Mouse (Mus musculus): ENCODE data around the gene Dcaf5.

GRCm38 (mm10) chr12:80304518-80304917, 131.9 kb downstream of the Dcaf5 start:
- TF ChIP-seq POLR2A (IDR thresholded peaks at IDR 0.05; ENCODE audit: control insufficient read depth, extremely low read depth, insufficient read depth, low read length, poor library complexity) (no peak), CTCF (IDR thresholded peaks at IDR 0.05; ENCODE audit: borderline replicate concordance, control insufficient read depth, extremely low read depth, insufficient read depth, low read length, poor library complexity) (no peak)

Data from thymus, adult 2 months (tissue).